Mouse (Mus musculus) stomach, embryonic 16.5 days (tissue): ENCODE data around the gene Nipsnap3a. TPM values are rescaled to one million over a fixed set of nuclear protein-coding genes. Genes with fewer than 3 reads are reported as not detected.

Experiments used
- ATAC-seq: fragments of 200-750 bp; cut with Nextera tagmentation; 2 replicates; pipeline ENCODE4 v1.8.0; 2017; ENCODE audit warnings: moderate number of reproducible peaks, moderate TSS enrichment; ENCODE audit not compliant: insufficient read depth, low FRiP score
- H3K27ac ChIP-seq: fragments of 300-500 bp; sonication (generic); 2 replicates; pipeline ENCODE4 v1.5.1; 2014; ENCODE audit warnings: low read length
- H3K27me3 ChIP-seq: fragments of 300-500 bp; sonication (generic); 2 replicates; pipeline ENCODE4 v1.6.1; 2014; ENCODE audit warnings: low read length, control low read depth, mixed read lengths; ENCODE audit not compliant: control insufficient read depth, insufficient read depth
- H3K36me3 ChIP-seq: fragments of 300-500 bp; sonication (generic); 2 replicates; pipeline ENCODE4 v1.6.1; 2014; ENCODE audit warnings: low read length; ENCODE audit not compliant: control insufficient read depth, insufficient read depth
- H3K4me1 ChIP-seq: fragments of 300-500 bp; sonication (generic); 2 replicates; pipeline ENCODE4 v1.6.1; 2014; ENCODE audit warnings: low read length, control low read depth, mixed read lengths; ENCODE audit not compliant: control insufficient read depth, insufficient read depth
- H3K4me2 ChIP-seq: fragments of 300-500 bp; sonication (generic); 2 replicates; pipeline ENCODE4 v1.6.1; 2014; ENCODE audit warnings: low read depth, low read length, mixed read lengths
- H3K4me3 ChIP-seq: fragments of 300-500 bp; sonication (generic); replicated peaks from 2 replicates; pipeline ENCODE4 v1.5.1; 2014; ENCODE audit warnings: mild to moderate bottlenecking, low read length
- H3K9ac ChIP-seq: fragments of 300-500 bp; sonication (generic); 2 replicates; pipeline ENCODE4 v1.6.1; 2014; ENCODE audit warnings: low read length
- H3K9me3 ChIP-seq: fragments of 300-500 bp; sonication (generic); replicated peaks from 2 replicates; pipeline ENCODE4 v1.6.1; 2016; ENCODE audit warnings: low read length, control low read depth; ENCODE audit not compliant: control insufficient read depth
- WGBS: fragments of 180-500 bp; shearing (Covaris S2); extraction: QIAGEN DNeasy Blood & Tissue Kit; methylation state at CpG from one replicate; pipeline ENCODE4 v1.1.7; 2014; 5-methylcytosine and 5-hydroxymethylcytosine counted together
- polyA plus RNA-seq: library from polyadenylated mRNA; unstranded; fragments of >200 nt; fragmentation: Nextera tagmentation; extraction: Ambion mirVana; gene quantifications from 2 replicates; pipeline ENCODE4 v1.2.1, GENCODE M21; 2015

Gene Nipsnap3a
- polyA plus RNA-seq, 1 experiment from 2014 or later, result not detected

DNA sequence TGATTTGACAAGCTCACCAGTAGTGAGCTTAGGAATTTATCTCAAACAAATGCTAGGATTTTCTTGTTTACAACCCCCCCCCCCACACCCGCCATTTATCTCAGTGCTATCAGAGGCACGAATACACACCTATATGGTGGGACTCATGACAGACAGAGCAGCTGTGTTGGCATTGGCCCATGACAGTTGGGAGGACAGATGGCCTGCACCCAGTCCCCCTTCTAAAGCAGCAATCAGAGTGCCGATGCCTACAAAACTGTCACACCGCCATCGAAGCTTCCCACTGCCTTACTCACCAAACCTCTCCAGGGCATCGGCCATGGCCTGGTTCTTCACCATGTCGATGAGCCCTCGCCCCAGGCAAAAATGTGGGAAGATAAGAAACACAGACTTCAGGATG, 54.7 kb downstream of the Nipsnap3a start:
- ATAC-seq, result no peak
- Histone ChIP-seq H3K36me3 (0 out of 2 replicates have a peak, but pooled peaks cover 3% of the 10 kb centered on the region), H3K4me1 (no peaks in the 10 kb centered on the region), H3K27ac (no peak overlapping the region), H3K4me3 (no peak overlapping the region), H3K9me3 (no peaks in the 10 kb centered on the region), H3K9ac (no peak overlapping the region), H3K4me2 (no peak overlapping the region), H3K27me3 (no peaks in the 10 kb centered on the region)
- 84% methylated on average over 8 of the region's 8 CpGs for WGBS

DNA sequence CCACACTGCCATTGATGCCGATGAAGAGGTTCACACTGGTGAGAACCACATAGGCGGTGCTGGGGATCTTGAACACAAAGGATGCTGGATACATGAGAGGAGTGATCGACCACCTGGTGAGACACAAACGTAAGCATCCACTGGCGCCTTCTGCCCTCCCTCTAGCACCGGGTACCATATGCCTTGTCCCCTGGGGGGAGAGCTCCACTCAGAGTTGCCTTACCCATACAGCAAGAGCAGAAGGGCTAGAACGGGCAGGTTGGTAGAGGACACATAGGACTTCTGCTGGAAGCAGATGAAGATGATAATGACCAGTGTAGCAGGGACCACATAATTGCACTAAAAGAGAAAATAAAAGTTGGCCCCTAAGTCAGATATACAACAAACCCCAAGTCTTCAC, 56.7 kb downstream of the Nipsnap3a start:
- Histone ChIP-seq H3K4me1 (no peaks in the 10 kb centered on the region), H3K9me3 (no peaks in the 10 kb centered on the region), H3K9ac (no peak overlapping the region), H3K27ac (no peak overlapping the region), H3K4me3 (no peak overlapping the region), H3K36me3 (0 out of 2 replicates have a peak, but pooled peaks cover 3% of the 10 kb centered on the region), H3K4me2 (no peak overlapping the region), H3K27me3 (no peaks in the 10 kb centered on the region)
- ATAC-seq, result no peak
- 82% methylated on average over 7 of the region's 7 CpGs for WGBS

DNA sequence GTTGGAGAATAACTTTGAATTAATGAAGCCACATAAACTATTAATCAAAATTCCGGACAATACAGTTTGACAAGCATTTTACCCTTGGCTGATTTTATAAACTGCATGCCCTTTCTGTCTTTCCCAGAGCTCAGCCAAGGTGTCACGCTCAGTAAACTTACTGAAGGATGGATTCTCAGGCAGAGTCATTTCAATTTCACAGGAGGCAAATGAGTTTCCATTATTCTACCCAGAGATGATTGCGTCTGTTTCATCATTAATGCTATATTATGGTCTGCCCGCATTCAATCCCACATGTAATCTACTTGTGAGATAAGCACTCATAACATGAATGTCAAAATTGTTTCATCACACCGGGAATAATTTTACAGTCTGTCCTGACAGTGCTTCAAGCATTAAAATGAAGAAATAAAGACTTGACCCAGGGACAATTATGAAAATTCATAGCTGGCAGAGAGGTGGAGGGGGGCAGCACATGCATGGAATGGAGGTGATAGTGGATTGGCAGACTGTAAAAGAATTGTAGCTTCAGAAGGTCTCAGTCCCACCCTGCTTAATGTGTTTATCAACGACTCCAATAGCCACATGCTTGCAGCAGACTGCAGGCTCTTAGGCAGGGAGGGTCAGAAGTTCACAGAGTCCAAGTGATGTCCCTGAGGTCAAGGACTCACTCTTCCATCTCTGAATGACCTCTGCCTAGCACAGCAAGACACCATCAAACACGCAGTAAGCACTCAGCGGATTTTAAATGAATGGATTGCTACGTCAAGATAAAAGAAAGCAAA, 57.4 kb downstream of the Nipsnap3a start:
- no peaks in the 10 kb centered on the region for H3K9me3 ChIP-seq
- 60% methylated on average over 9 of the region's 9 CpGs for WGBS
- no peaks in the 10 kb centered on the region for H3K27me3 ChIP-seq
- H3K4me3 ChIP-seq, result no peak overlapping the region
- H3K36me3 ChIP-seq, result 0 out of 2 replicates have a peak, but pooled peaks cover 3% of the 10 kb centered on the region
- no peak overlapping the region for H3K27ac ChIP-seq
- no peak for ATAC-seq
- no peak overlapping the region for H3K9ac ChIP-seq
- no peaks in the 10 kb centered on the region for H3K4me1 ChIP-seq
- no peak overlapping the region for H3K4me2 ChIP-seq

Other genes with a start within 250 kb of the Nipsnap3a start
- gene Olfr275, start 174.7 kb upstream of the Nipsnap3a start, polyA plus RNA-seq, result not detected in 2 replicates
- not detected in 2 replicates for gene Olfr273, start 130.0 kb upstream of the Nipsnap3a start, polyA plus RNA-seq
- not detected in 2 replicates for gene Olfr272, start 70.1 kb upstream of the Nipsnap3a start, polyA plus RNA-seq
- gene Olfr270, start 24.7 kb upstream of the Nipsnap3a start, polyA plus RNA-seq, result not detected in 2 replicates
- gene Nipsnap3b, start 22.6 kb downstream of the Nipsnap3a start, polyA plus RNA-seq, result 86.9 and 93.0 TPM in 2 replicates
- gene Abca1, start 170.6 kb downstream of the Nipsnap3a start, polyA plus RNA-seq, result 4.9 and 6.1 TPM in 2 replicates